Mouse (Mus musculus): ENCODE measurements around the gene Clec2d.

DNA sequence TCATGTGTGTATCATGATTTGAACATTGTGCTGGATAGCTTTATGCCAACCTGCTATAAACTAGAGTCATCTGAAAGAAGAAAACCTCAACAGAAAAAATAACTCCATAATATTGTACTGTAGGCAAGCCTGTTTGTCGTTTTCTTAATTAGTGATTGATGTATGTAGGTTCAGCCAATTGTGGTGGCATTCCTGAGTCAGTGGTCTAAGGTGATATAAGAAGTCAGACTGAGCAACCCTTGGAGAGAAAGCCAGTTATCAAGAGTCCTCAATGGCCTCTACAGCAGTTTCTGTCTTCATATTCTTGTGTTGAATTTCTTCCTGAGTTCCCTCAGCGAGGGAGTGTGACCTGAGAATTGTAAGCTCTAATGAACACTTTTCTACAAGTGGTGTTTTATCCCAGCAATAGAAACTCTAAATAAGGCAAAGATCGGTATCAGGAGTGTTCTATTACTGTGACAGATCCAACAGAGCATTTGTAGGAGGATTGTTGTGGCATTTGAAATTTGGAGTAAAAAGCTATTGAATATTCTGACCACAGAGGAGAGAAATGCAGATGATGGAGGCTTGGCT is 17.7 kb upstream of the Clec2d start:
- TF ChIP-seq POLR2A (IDR thresholded peaks at IDR 0.05; ENCODE audit: control insufficient read depth, low read depth, low read length) = no peak
- no peak for TF ChIP-seq CTCF (IDR thresholded peaks at IDR 0.05; ENCODE audit: control insufficient read depth, insufficient read depth, insufficient replicate concordance, low read depth, low read length)
